Mouse (Mus musculus) midbrain, embryonic 16.5 days (tissue): Measurements from ENCODE around the gene Hoxa11. TPM values are rescaled to one million over a fixed set of nuclear protein-coding genes. Genes with fewer than 3 reads are reported as not detected.

ENCODE experiments used
- ATAC-seq: fragments of 200-750 bp; cut with Nextera tagmentation; 2 replicates; pipeline ENCODE4 v1.8.0; 2017; ENCODE audit warnings: moderate TSS enrichment
- H3K27ac ChIP-seq: fragments of 300-500 bp; sonication (generic); 2 replicates; pipeline ENCODE4 v1.5.1; 2014; ENCODE audit warnings: mild to moderate bottlenecking, low read length, mixed read lengths
- H3K27me3 ChIP-seq: fragments of 300-500 bp; sonication (generic); 2 replicates; pipeline ENCODE4 v1.6.1; 2014; ENCODE audit warnings: low read depth, low read length, mixed read lengths; ENCODE audit not compliant: control insufficient read depth, insufficient read depth
- H3K36me3 ChIP-seq: fragments of 300-500 bp; sonication (generic); 2 replicates; pipeline ENCODE4 v1.6.1; 2014; ENCODE audit warnings: mild to moderate bottlenecking, low read length, moderate library complexity, mixed read lengths; ENCODE audit not compliant: control insufficient read depth, insufficient read depth
- H3K4me1 ChIP-seq: fragments of 300-500 bp; sonication (generic); 2 replicates; pipeline ENCODE4 v1.6.1; 2014; ENCODE audit warnings: mild to moderate bottlenecking, low read length, mixed read lengths; ENCODE audit not compliant: control insufficient read depth, insufficient read depth
- H3K4me2 ChIP-seq: fragments of 300-500 bp; sonication (generic); 2 replicates; pipeline ENCODE4 v1.6.1; 2014; ENCODE audit warnings: mild to moderate bottlenecking, low read length, mixed read lengths
- H3K4me3 ChIP-seq: fragments of 300-500 bp; sonication (generic); 2 replicates; pipeline ENCODE4 v1.5.1; 2014; ENCODE audit warnings: low read depth, mild to moderate bottlenecking, low read length, moderate library complexity, mixed read lengths
- H3K9ac ChIP-seq: fragments of 300-500 bp; sonication (generic); 2 replicates; pipeline ENCODE4 v1.6.1; 2014; ENCODE audit warnings: low read depth, low read length, mixed read lengths
- H3K9me3 ChIP-seq: fragments of 300-500 bp; sonication (generic); replicated peaks from 2 replicates; pipeline ENCODE4 v1.6.1; 2014; ENCODE audit warnings: mild to moderate bottlenecking, low read length, mixed read lengths; ENCODE audit not compliant: control insufficient read depth, poor library complexity, severe bottlenecking
- WGBS: fragments of 180-500 bp; shearing (Covaris S2); extraction: QIAGEN DNeasy Blood & Tissue Kit; methylation state at CpG from one replicate; pipeline ENCODE4 v1.1.7; 2014; 5-methylcytosine and 5-hydroxymethylcytosine counted together
- polyA plus RNA-seq: library from polyadenylated mRNA; unstranded; fragments of >200 nt; fragmentation: Nextera tagmentation; extraction: Ambion mirVana; gene quantifications from 2 replicates; pipeline ENCODE4 v1.2.1, GENCODE M21; 2015

Gene Hoxa11
- polyA plus RNA-seq, 1 experiment from 2014 or later: not detected

DNA sequence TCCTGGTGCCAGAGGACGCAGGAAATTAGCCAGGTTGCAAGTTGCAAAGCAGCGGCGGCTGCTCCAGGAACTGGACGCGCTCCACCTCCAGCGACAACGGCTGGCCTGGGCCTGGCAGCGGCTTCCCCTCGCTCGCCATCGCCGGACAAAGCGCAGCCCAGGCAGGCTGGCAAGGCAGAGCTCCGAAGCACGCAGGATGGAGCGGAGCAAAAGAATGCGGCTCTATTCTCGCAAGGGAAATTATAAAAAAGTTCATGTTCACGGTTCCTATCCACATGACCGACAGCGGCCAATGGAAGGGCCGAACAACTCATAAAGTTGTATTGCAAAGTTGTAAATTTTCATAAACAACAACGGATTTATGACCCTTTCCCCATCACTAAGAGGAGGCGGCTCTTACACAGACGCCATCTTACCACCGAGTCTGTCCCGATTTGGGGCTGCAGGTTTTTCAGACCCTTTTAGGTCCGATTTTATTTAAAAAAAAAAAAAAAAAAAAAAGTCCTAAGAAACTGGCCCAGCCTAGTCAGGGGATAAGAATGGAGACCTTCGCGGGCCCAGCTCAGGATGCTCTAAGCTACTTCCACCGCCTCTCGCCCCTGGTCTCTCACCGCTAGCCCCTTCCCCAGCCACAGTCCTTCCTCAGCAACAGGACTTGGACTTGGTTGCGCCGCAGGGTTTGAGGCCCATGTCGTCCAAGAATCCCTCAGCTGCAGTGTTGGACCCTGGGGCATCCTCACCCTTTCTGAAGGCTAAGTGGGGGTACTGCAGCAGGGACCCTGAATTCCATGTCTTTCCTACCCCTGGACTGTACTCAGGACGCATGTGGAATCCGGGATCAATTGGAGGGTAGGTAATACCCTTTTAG is 32.3 kb downstream of the Hoxa11 start, which contains the start of the genes Hoxa3 and Gm28308:
Gene Hoxa3, minus strand, starts transcription at position 218 of the 868 bp plus-strand sequence.
Gene Gm28308, minus strand, starts transcription at position 221 of the 868 bp plus-strand sequence.
- 3% methylated on average over 38 of the region's 38 CpGs for WGBS
- Histone ChIP-seq H3K9me3 (no peaks in the 10 kb centered on the region), H3K4me2 (no peak within 1 kb of the TSS), H3K36me3 (no peaks in the 10 kb centered on the region), H3K27ac (no peak within 1 kb of the TSS), H3K4me3 (no peak within 1 kb of the TSS), H3K27me3 (peaks cover 86% of the 10 kb centered on the region), H3K4me1 (peaks cover 2% of the 10 kb centered on the region; the same call in 1 of the 2 replicates), H3K9ac (no peak within 1 kb of the TSS)
- no peak for ATAC-seq

DNA sequence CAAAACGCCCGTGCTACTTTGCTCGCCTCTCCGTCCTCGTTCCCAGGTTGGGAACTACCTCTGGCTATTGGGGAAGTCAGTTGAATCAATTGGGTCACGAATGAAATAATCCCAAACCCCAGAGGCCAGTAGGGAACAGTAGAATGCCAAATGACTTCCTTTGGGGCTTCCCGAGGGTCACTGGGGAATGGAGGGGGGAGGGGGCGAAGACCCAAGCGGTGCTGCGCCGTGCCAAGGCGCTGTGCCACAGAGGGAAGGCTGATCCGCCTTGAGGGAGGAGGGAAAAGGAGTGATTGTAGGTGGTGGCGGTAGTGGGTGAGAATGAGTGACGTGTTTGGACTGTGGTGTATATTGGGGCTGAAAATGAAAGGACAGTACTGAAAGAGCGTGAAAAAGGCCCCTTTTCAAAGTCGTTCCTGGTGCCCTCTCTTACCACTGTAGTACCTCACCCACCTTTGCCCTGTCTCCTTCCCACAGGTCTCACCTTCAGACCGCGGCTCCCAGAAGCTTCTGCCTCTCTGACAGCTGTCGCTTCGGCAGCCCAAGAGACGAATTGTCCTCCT is 33.0 kb downstream of the Hoxa11 start:
- H3K27ac ChIP-seq: no peak overlapping the region
- no peak overlapping the region for H3K4me2 ChIP-seq
- H3K36me3 ChIP-seq: no peaks in the 10 kb centered on the region
- no peak for ATAC-seq
- H3K9ac ChIP-seq: no peak overlapping the region
- no peaks in the 10 kb centered on the region for H3K9me3 ChIP-seq
- H3K4me3 ChIP-seq: no peak overlapping the region
- 2% methylated on average over 21 of the region's 22 CpGs for WGBS
- H3K4me1 ChIP-seq: peaks cover 2% of the 10 kb centered on the region; the same call in 1 of the 2 replicates
- peaks cover 83% of the 10 kb centered on the region for H3K27me3 ChIP-seq

DNA sequence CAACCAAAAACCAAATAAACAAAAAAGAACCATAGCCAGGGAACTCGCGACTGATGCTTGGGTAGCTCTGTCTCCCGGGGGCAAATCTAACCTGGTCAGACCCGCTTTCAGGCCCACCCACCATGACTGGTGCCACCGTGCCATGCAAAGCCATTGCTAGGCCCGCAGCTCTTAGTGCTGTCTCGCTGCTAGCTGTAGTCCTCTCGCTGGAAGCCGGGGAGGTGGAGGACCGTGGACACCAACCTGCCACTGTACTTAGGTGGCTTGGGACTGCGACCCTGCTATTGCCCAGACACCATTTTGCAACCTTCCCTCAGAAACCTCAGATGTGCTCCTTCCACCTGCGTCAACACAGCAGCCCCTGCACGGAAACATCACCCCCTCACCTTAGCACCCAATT is 33.6 kb downstream of the Hoxa11 start:
- Histone ChIP-seq H3K4me2 (no peak overlapping the region), H3K9me3 (no peaks in the 10 kb centered on the region), H3K27ac (no peak overlapping the region), H3K36me3 (no peaks in the 10 kb centered on the region), H3K9ac (no peak overlapping the region), H3K4me3 (no peak overlapping the region), H3K4me1 (peaks cover 2% of the 10 kb centered on the region; the same call in 1 of the 2 replicates), H3K27me3 (peaks cover 87% of the 10 kb centered on the region)
- 6% methylated on average over 13 of the region's 13 CpGs for WGBS
- ATAC-seq: no peak

DNA sequence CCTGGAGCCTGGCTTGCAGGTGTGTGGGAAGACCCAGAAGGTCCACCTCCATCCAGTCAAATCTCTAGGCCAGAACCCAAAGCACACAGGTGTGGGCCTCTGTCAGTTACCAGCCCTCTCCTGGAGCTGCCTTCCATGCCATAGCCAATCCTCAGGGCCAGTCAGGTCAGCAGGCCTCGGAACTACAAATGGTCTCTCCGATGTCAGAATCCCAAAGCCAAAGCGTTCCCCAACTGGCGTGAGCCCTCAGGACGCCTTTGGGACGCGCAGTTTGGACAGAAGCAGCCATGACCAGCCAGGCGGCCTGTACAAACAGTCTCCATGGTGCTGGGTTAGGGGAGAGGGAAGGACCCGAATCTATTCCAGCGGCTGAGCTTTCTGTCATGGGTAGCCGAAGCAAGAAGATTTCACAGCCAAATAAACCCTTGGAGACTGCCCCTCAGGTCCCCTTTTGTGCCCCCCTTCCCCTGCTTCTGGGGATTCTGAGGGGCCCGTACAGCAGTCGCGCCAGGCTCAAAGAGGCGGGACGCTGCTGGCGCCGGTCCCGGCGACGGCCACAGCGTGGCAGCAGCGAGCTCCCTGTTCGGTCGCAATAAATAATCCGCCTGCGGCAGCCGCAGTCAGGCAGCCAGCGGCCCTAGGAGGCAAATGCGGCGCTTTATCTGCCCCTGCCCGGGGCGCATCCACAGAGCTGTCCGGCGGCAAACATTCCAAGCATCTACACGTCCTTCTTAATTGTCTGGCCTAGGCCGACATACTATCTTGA is 34.3 kb downstream of the Hoxa11 start:
- H3K36me3 ChIP-seq: no peaks in the 10 kb centered on the region
- H3K27me3 ChIP-seq: peaks cover 88% of the 10 kb centered on the region
- no peak overlapping the region for H3K4me3 ChIP-seq
- no peak overlapping the region for H3K4me2 ChIP-seq
- 0 out of 2 replicates have a peak, but pooled peaks have one; percentile 11 for ATAC-seq
- H3K9ac ChIP-seq: no peak overlapping the region
- no peaks in the 10 kb centered on the region for H3K9me3 ChIP-seq
- 1% methylated on average over 37 of the region's 37 CpGs for WGBS
- no peak overlapping the region for H3K27ac ChIP-seq
- H3K4me1 ChIP-seq: peaks cover 2% of the 10 kb centered on the region; the same call in 1 of the 2 replicates

DNA sequence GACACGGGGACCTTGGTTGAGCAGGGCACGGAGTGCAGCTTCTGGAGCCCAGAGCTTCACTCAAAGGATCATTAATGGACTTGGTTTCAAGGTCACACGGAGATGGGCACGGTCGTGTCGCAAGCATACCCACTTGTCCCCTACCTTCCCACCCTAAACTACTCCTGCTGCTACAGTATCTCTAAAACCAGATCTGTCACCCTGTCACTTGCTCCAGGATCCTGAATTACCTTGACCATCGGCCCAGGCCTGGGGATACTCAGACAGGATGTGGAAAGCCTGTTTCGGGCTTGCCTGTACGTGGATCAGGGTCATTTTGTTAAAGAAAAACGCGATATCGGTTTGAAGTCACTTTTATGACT is 35.9 kb downstream of the Hoxa11 start:
- peaks cover 2% of the 10 kb centered on the region; the same call in 1 of the 2 replicates for H3K4me1 ChIP-seq
- no peak overlapping the region for H3K4me2 ChIP-seq
- H3K36me3 ChIP-seq: no peaks in the 10 kb centered on the region
- H3K27ac ChIP-seq: no peak overlapping the region
- H3K27me3 ChIP-seq: peaks cover 86% of the 10 kb centered on the region
- 7% methylated on average over 12 of the region's 12 CpGs for WGBS
- no peak for ATAC-seq
- H3K9me3 ChIP-seq: no peaks in the 10 kb centered on the region
- no peak overlapping the region for H3K4me3 ChIP-seq
- no peak overlapping the region for H3K9ac ChIP-seq

DNA sequence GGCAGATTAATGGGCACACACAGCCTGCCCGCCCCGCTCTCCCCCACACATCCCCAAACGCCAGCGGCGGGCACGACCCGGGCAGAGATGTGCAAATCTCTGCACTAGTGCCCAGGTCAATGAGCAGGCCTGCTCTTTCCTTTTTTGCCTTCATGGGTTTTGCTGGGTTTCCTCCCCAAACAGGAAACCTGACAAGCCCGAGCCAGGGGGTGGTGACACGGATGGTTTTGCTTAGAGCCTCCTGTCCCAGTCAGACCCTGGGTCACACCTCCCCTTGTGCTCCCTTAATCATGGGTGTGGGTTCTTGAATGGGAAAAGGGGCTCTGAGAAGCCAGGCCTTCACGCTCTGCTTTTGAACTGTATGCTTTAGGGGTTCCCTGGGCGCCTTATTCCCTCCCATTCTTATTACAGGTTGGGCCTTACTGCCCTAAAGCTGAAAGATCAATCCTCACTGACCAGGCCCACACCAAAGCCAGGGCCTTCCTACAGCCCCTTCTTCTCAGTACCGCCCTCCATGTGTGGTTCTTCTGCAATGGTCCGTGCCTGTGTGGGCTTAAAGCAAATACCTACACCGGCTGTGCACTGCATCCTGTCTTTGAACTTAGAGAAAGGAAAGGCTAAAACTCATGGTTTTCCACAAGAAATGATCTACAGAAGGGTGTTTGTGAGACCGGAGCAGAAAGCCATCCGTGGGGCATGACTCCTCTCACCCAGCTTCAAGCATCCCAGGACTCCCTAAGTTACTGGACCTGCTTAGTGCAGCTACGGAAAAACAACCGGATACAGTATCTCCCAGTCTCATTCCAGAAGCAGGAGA is 36.5 kb downstream of the Hoxa11 start:
- H3K4me1 ChIP-seq: peaks cover 2% of the 10 kb centered on the region; the same call in 1 of the 2 replicates
- H3K27ac ChIP-seq: no peak overlapping the region
- whole genome bisulfite sequencing: 3% methylated on average over 18 of the region's 18 CpGs
- H3K4me2 ChIP-seq: no peak overlapping the region
- no peaks in the 10 kb centered on the region for H3K36me3 ChIP-seq
- no peak overlapping the region for H3K9ac ChIP-seq
- ATAC-seq: no peak
- H3K27me3 ChIP-seq: peaks cover 86% of the 10 kb centered on the region
- H3K4me3 ChIP-seq: no peak overlapping the region
- no peaks in the 10 kb centered on the region for H3K9me3 ChIP-seq

DNA sequence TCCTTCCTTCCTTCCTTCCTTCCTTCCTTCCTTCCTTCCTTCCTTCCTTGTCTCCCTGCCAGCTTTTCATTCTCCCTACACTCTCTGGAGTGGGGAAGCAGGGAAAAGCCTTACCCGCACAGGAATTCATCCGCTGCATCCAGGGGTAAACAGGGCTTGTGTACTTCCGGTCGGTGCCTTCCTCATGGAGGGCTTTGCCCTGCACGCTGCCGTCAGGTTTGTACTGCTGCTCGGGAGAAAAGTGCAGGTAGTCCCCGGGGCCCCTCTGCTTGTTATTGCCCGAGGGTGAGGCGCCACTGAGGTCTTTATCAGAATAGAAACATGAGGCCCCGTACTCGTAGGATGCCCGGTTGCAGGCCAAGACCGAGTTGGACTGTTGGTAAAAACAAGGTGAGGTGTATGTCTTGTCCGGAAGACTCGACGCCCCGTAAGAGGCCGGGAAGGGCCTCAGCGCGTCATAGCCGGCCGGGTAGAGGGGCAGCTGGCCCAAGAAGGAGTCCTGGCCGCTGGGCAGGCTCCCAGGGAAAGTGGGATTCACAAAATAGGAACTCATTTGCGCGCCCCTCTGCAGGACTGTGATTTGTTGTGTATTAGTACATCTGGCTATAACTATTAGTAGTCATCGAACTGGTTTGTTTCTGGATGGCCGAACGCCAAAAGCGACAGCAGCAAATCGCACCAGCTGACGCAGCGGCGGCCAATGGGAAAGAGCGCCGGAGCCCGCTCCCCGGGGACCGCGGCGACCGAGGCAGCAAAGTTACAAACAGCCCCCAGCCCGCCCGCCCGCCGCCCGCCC is 37.3 kb downstream of the Hoxa11 start, which contains the start of gene Hoxa6:
Gene Hoxa6, minus strand, starts transcription at position 651 of the 796 bp plus-strand sequence.
- H3K9ac ChIP-seq: no peak within 1 kb of the TSS
- H3K4me3 ChIP-seq: no peak within 1 kb of the TSS
- 2% methylated on average over 45 of the region's 47 CpGs for WGBS

DNA sequence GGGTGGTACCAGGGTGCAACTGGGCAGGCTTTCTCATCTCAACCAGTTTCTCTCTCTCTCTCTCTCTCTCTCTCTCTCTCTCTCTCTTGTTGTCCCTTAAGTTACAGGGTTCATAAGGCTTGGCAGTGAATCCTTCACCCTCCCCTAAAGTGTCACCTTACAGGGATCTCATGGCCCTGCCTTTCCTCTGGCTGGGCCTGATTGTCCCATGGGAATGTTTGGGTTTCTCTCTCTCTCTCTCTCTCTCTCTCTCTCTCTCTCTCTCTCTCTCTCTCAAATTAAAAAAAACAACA is 38.0 kb downstream of the Hoxa11 start:
- Histone ChIP-seq H3K27me3 (peaks cover 86% of the 10 kb centered on the region), H3K27ac (no peak overlapping the region), H3K4me2 (no peak overlapping the region), H3K4me1 (peaks cover 5% of the 10 kb centered on the region; the same call in 1 of the 2 replicates), H3K9me3 (no peaks in the 10 kb centered on the region), H3K36me3 (no peaks in the 10 kb centered on the region), H3K9ac (no peak overlapping the region), H3K4me3 (no peak overlapping the region)
- no peak for ATAC-seq

More for the DNA sequence above, 37.3 kb downstream of the Hoxa11 start, which contains the start of gene Hoxa6:
- Histone ChIP-seq H3K9me3 (no peaks in the 10 kb centered on the region), H3K4me2 (no peak within 1 kb of the TSS), H3K27me3 (peaks cover 86% of the 10 kb centered on the region), H3K4me1 (peaks cover 5% of the 10 kb centered on the region; the same call in 1 of the 2 replicates), H3K27ac (no peak within 1 kb of the TSS), H3K36me3 (no peaks in the 10 kb centered on the region)
- ATAC-seq: no peak
